Mouse (Mus musculus) spleen, adult 2 months (tissue): ENCODE data around the gene Fbxw25. TPM values are rescaled to one million over a fixed set of nuclear protein-coding genes. Genes with fewer than 3 reads are reported as not detected.
"Not testable (repeated sequence)": the region's sequence is repeated elsewhere in the genome, so short reads cannot be mapped to it uniquely, and the experiment has no call there.

Experiments used
- DNase-seq, 2 experiments: peaks; one replicate each; pipeline versions ENCODE4 v3.0.0 to v3.0.0-alpha.2; 2012 to 2021; ENCODE audit warnings: low spot score in 2 of 2, low read depth in 1 of 2
- H3K27ac ChIP-seq: fragments of 200-500 bp; 2 replicates; pipeline ENCODE4 v1.5.1; 2012; ENCODE audit warnings: low read length, inconsistent platforms; ENCODE audit not compliant: insufficient read depth
- H3K27me3 ChIP-seq: fragments of 200-500 bp; 2 replicates; pipeline ENCODE4 v1.6.1; 2012; ENCODE audit warnings: mild to moderate bottlenecking, moderate library complexity, low read length, inconsistent platforms; ENCODE audit not compliant: control insufficient read depth, insufficient read depth
- H3K36me3 ChIP-seq: fragments of 200-500 bp; 2 replicates; pipeline ENCODE4 v1.6.1; 2012; ENCODE audit warnings: mild to moderate bottlenecking, low read length, inconsistent platforms; ENCODE audit not compliant: control insufficient read depth, insufficient read depth
- H3K4me1 ChIP-seq: fragments of 200-500 bp; 2 replicates; pipeline ENCODE4 v1.6.1; 2011; ENCODE audit warnings: inconsistent platforms; ENCODE audit not compliant: control insufficient read depth, insufficient read depth, insufficient read length
- H3K4me3 ChIP-seq: fragments of 200-500 bp; 2 replicates; pipeline ENCODE4 v1.5.1; 2011; ENCODE audit warnings: mild to moderate bottlenecking, inconsistent platforms; ENCODE audit not compliant: insufficient read depth, insufficient read length; ENCODE audit errors: extremely low read depth
- CTCF ChIP-seq: fragments of 200-500 bp; IDR thresholded peaks from 2 replicates; pipeline ENCODE4 v1.5.1; 2011; ENCODE audit warnings: mild to moderate bottlenecking, inconsistent platforms; ENCODE audit not compliant: insufficient read depth, insufficient read length, insufficient replicate concordance; ENCODE audit errors: extremely low read depth
- POLR2A ChIP-seq: fragments of 200-500 bp; IDR thresholded peaks from 2 replicates; pipeline ENCODE4 v1.6.1; 2011; ENCODE audit warnings: low read depth, low read length, inconsistent platforms
- WGBS: fragments of 180-500 bp; shearing (Covaris S2); methylation state at CpG from one replicate; pipeline ENCODE4 v1.1.7; 2018; 5-methylcytosine and 5-hydroxymethylcytosine counted together
- polyA plus RNA-seq: library from polyadenylated mRNA; depleted of rRNA; stranded (reverse); fragments of >200 nt; gene quantifications from 2 replicates; pipeline ENCODE4 v1.2.3, GENCODE M21; 2012; rRNA removed

The Fbxw25 gene
- not detected in 2 replicates for polyA plus RNA-seq

DNA sequence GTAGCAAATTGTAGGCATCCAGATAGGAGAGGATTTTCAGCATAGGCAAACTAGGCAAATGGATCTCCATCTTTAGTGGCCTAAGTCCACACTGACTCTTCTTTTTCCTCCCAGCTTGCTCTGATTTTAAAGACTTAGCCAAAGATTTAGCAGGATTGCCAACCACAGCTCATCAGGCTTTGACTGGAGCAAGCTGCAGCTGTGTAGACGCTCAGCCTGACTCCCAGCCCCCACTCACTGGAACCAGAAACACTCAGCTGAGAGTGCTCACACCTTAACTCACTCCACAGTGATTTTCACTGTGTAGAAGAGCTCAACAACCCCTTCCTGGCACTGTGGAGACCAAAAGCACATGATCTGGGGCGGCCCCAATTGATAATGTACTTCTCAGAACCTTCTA lies at the start of gene Fbxw25:
Fbxw25 (minus strand) TSS at position 101 of the 400 bp plus-strand sequence.
- not testable (repeated sequence) for DNase-seq, H3K4me1 ChIP-seq, H3K36me3 ChIP-seq, H3K4me3 ChIP-seq, H3K27ac ChIP-seq, H3K27me3 ChIP-seq
- WGBS: 64% methylated on average over 2 of the region's 2 CpGs

DNA sequence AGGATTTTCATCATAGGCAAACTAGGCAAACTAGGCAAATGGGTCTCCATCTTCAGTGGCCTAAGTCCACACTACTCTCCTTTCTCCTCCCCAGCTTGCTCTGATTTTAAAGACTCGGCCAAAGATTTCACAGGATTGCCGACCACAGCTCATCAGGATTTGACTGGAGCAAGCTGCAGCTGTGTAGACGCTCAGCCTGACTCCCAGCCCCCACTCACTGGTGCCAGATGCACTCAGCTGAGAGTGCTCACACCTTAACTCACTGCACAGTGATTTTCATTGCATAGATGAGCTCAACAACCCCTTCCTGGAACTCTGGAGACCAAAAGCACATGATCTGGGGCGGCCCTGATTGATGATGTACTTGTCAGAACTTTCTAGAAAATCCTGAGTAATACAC lies 38.1 kb upstream of the Fbxw25 start, which contains the start of gene Fbxw18:
Fbxw18 (minus strand) TSS at position 101 of the 400 bp plus-strand sequence.
- 74% methylated on average over 4 of the region's 4 CpGs for WGBS
- DNase-seq, H3K4me3 ChIP-seq, H3K27me3 ChIP-seq, H3K4me1 ChIP-seq, H3K27ac ChIP-seq, H3K36me3 ChIP-seq: not testable (repeated sequence)

GRCm38 (mm10) chr9:109685299-109685698 lies 20.8 kb upstream of the Fbxw25 start:
- 5% methylated on average over 1 of the region's 1 CpGs for WGBS
- TF ChIP-seq CTCF (peak; percentile 20; the same call in 1 of the 2 replicates), POLR2A (no peak)
- DNase-seq: no peak

DNA sequence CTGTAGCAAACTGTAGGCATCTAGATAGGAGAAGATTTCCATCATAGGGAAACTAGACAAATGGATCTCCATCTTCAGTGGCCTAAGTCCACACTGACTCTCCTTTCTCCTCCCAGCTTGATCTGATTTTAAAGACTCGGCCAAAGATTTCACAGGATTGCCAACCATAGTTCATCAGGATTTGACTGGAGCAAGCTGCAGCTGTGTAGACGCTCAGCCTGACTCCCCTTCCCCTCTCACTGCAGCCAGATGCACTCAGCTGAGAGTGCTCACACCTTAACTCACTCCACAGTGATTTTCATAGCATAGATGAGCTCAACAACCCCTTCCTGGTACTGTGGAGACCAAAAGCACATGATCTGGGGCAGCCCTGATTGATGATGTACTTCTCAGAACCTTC lies 38.5 kb downstream of the Fbxw25 start, which contains the start of gene Fbxw24:
Fbxw24 (minus strand) TSS at position 101 of the 400 bp plus-strand sequence.
- not testable (repeated sequence) for H3K27ac ChIP-seq, H3K27me3 ChIP-seq, H3K4me1 ChIP-seq, DNase-seq, H3K36me3 ChIP-seq, H3K4me3 ChIP-seq
- 86% methylated on average over 2 of the region's 2 CpGs for WGBS

More at GRCm38 (mm10) chr9:109685299-109685698, 20.8 kb upstream of the Fbxw25 start:
- Histone ChIP-seq H3K36me3 (no peaks in the 10 kb centered on the region), H3K4me1 (no peaks in the 10 kb centered on the region), H3K27ac (no peak overlapping the region), H3K27me3 (no peaks in the 10 kb centered on the region), H3K4me3 (no peak overlapping the region)

DNA sequence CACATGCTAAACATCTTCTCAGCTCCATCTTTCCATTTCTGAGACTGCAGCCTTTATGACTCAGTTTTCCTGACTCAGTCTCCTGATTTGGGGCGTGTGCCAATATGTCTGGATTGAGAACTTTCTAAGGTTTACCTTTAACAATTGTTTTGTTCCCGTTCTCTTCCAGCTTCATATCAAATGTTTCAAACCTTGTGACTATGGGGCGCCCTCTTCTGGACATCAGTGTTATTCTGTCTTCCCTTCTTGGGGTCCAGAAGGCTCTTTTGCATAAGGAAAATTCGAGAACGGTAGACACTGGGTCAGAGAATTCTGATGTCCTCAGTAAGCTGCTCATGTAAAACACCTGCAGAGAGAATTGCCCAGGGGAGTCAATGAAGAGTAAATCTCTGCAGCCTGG lies 57.6 kb downstream of the Fbxw25 start:
- H3K4me1 ChIP-seq, H3K27ac ChIP-seq, H3K27me3 ChIP-seq, H3K36me3 ChIP-seq, DNase-seq, H3K4me3 ChIP-seq: not testable (repeated sequence)
- 37% methylated on average over 5 of the region's 5 CpGs for WGBS

- DNase-seq, H3K36me3 ChIP-seq: not testable (repeated sequence)
- whole genome bisulfite sequencing: 50% methylated on average over 2 of the region's 2 CpGs
Measured at GRCm38 (mm10) chr9:109602128-109602527, 62.3 kb downstream of the Fbxw25 start.

GRCm38 (mm10) chr9:109597226-109597625 lies 67.2 kb downstream of the Fbxw25 start:
- H3K27ac ChIP-seq: no peak overlapping the region
- H3K4me1 ChIP-seq: no peaks in the 10 kb centered on the region
- no peak for TF ChIP-seq CTCF

More at GRCm38 (mm10) chr9:109602128-109602527, 62.3 kb downstream of the Fbxw25 start:
- H3K4me3 ChIP-seq, H3K27me3 ChIP-seq, H3K27ac ChIP-seq, H3K4me1 ChIP-seq: not testable (repeated sequence)

More at GRCm38 (mm10) chr9:109597226-109597625, 67.2 kb downstream of the Fbxw25 start:
- no peak for DNase-seq
- Histone ChIP-seq H3K36me3 (no peaks in the 10 kb centered on the region), H3K4me3 (no peak overlapping the region), H3K27me3 (no peaks in the 10 kb centered on the region)

Other genes with a start within 250 kb of the Fbxw25 start
- gene Fbxw16, start 215.5 kb downstream of the Fbxw25 start, polyA plus RNA-seq: not detected in 2 replicates
- not detected in 2 replicates for gene Fbxw19, start 168.8 kb downstream of the Fbxw25 start, polyA plus RNA-seq
- not detected in 2 replicates for gene Fbxw15, start 96.4 kb downstream of the Fbxw25 start, polyA plus RNA-seq
- gene Fbxw24, start 38.6 kb downstream of the Fbxw25 start, polyA plus RNA-seq: not detected in 2 replicates
- gene Fbxw18, start 38.0 kb upstream of the Fbxw25 start, polyA plus RNA-seq: not detected in 2 replicates
- gene Fbxw26, start 81.4 kb upstream of the Fbxw25 start, polyA plus RNA-seq: not detected in 2 replicates
- gene Fbxw27, start 126.0 kb upstream of the Fbxw25 start, polyA plus RNA-seq: not detected in 2 replicates
- gene Spink8, start 147.6 kb upstream of the Fbxw25 start, polyA plus RNA-seq: not detected in 2 replicates
- gene Nme6, start 168.1 kb upstream of the Fbxw25 start, polyA plus RNA-seq: 9.4 and 10.0 TPM in 2 replicates
- 58.3 and 103 TPM in 2 replicates for gene Camp, start 185.0 kb upstream of the Fbxw25 start, polyA plus RNA-seq
- 4.0 and 5.6 TPM in 2 replicates for gene Cdc25a, start 210.9 kb upstream of the Fbxw25 start, polyA plus RNA-seq